Mouse (Mus musculus): ENCODE measurements at regions not wholly inside any gene's neighbourhood (a gene's known extent, or its start where the extent isn't known, plus 50 kb on each side); places are given as distances from the start of the nearest gene placed in this dataset.

DNA sequence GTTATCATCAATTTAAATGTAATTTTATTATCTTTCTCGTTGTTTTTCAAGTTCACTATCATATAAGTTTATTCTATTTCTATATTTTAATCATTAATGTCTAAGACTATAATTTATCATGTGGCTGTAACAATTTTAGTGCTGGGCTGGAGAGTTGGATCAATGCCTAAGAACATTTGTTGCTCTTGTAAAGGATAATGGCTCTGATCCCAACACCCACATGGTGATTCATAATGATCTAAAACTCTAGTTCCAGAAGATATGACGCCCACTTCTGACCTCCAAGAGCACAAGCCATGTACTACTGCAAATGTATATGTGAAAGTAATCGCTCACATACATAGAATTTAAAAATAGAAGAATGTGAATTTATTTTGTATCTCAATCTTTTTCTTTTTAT is 6117.1 kb downstream of the 9330182O14Rik start:
- peak in 1 of 2 experiments; percentile 7 for DNase-seq (ENCODE audit: low spot score in 2 of 2)

DNA sequence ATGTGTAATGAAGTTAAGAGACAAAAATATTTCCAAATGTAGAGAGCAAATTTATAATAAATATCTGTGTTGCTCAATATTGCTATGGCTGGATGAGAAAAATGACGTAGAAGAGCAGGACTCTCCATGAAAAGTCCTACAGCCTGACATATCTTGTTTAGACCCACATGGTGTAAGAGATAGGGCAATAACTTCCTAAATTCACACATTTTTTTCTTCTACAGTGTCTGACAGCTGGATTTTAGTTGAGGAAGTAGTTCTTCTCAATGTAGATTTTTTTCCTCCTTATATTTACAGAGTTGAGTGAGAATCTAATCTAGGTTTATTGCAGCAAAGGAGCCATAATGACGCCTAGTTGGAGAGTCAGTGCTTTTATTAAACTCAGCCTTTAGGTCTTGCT is 6151.1 kb downstream of the 9330182O14Rik start:
- DNase-seq (ENCODE audit: low spot score in 2 of 2), result no peak

DNA sequence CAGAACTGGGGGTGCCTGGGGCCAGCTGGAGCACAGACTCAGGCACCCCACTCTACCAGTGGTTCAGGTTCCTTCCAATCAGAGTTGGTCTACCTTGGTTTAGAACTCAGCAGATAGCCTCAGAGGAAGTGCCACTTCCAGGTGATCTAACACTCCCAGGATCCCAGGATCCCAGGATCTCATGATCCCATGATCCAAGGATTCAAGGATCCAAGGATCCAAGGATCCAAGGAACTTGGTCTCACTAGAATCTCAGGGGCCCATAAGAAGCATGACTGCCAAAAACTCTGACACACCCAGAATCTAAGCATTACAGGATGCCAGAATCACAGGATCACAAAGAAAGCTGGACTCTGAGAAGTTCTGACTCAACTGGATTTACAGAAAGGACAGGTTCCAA is 6169.1 kb downstream of the 9330182O14Rik start:
- DNase-seq (ENCODE audit: low spot score in 2 of 2), result no peak
